Mouse (Mus musculus): ENCODE measurements around the gene Arl3.

DNA sequence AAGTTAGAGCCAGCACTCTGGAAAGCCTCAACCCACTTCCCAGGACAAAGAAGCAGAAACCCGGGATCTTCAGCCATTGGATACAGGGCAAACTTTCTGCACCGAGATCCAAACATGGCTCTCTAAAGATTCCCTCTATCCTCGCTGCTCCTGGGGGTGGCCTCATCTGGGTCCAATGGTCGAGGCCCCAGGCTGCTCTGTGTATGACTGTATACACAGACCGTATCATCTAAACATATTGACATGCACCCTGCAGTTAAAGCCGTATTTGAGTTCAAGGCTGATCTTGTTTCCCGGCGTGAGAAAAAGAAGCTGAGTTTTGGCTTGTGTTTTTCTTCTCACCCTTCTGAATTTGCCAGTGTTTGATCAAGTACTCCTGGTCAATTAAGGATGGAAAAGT is 30.2 kb downstream of the Arl3 start:
- TF ChIP-seq CTCF (IDR thresholded peaks at IDR 0.05; ENCODE audit: extremely low read depth, insufficient read depth, insufficient read length, insufficient replicate concordance) (no peak), POLR2A (IDR thresholded peaks at IDR 0.05; ENCODE audit: low read depth, low read length) (no peak)
